Mouse (Mus musculus) kidney, adult 11 months (tissue): Measurements from ENCODE around the gene Olfr732.

Source experiments
- DNase-seq: peaks from one replicate; pipeline ENCODE4 v3.0.0; 2022

Olfr732 gene

DNA sequence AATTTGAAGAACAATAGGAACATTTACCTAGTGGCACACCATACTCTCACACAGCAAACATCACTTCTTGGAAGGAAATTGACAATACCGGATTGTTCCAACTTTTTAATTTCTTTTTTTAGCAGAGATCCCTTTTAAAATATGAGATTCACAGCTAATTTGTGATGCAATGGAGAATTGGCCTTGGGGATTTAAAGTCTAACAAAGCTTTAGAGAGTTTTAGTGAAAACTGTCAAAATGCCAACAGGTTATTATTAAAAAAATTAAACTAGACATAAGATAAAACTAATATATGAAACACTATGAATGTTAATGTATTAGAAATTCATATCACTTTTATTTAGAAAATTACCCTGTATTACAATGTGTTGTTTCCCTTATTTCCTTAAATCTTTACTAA is at the start of gene Olfr732:
Gene Olfr732, minus strand, starts transcription at position 101 of the 400 bp plus-strand sequence.
- DNase-seq = no peak

DNA sequence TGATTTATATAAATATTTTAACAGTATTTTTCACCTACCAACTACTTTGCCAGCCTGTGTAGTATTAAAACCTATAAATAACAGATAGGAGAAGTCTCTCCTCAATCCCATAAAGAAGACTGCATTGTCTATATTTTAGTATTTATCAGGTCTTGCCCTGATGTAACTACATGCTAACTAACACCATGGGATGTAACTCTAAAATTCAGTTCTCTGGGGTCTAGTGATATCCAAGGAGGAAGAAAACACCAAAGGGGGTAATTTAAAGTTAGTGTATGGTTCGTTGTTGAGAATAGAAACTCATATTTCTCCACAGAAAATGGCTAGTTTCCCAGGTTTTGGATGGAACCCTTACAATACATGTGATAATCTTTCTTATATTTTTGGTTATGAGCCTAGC is 42.7 kb upstream of the Olfr732 start, which contains the start of gene Olfr734:
Gene Olfr734, minus strand, starts transcription at position 101 of the 400 bp plus-strand sequence.
- no peak for DNase-seq

GRCm38 (mm10) chr14:50301422-50301821 is 17.4 kb upstream of the Olfr732 start, which contains the start of gene Olfr733:
Olfr733 (minus strand) TSS chr14:50301522.
- DNase-seq = no peak

- no peak for DNase-seq
Observed at GRCm38 (mm10) chr14:50241766-50242165, 42.2 kb downstream of the Olfr732 start, which contains the start of gene Olfr731. Olfr731 (minus strand) TSS chr14:50241866.
